Mouse (Mus musculus): ENCODE measurements around the gene Tmsb15l. TPM values are rescaled to one million over a fixed set of nuclear protein-coding genes. Genes with fewer than 3 reads are reported as not detected.

Gene Tmsb15l
- total and polyA plus RNA-seq, 3 experiments, result not detected

DNA sequence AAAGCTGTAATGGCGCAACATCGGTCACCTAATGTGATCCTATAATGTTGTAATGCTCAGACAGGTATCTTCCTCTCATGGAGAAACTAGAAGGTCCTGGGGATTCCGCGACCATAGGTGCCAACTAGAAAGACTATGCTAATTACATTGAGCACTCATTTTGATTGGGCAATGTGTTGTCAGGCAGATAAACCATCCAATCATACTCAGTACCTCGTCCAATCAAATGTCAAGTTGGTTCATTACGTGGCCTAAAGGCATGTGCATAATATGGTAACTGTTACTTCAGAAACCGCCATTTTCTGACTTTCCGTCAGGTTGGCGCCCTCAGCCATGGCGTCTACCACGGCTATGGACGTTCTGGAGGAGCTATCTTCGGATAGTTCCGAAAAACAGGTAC lies 49.6 kb downstream of the Tmsb15l start, which contains the start of gene H2bfm:
TSS of gene H2bfm (plus strand) at position 295 of the 400 bp plus-strand sequence.
- Histone ChIP-seq H3K27ac (ENCODE audit: control insufficient read depth, low read depth, low read length) (no peak within 1 kb of the TSS), H3K27me3 (ENCODE audit: control insufficient read depth in 1 of 2, insufficient read depth in 2 of 2, low read length in 2 of 2) (no peaks in the 10 kb centered on the region), H3K4me1 (ENCODE audit: control insufficient read depth in 1 of 2, insufficient read depth in 2 of 2, low read length in 2 of 2) (no peaks in the 10 kb centered on the region), H3K4me3 (ENCODE audit: control insufficient read depth in 1 of 2, insufficient read depth in 1 of 2, low read depth in 2 of 2, low read length in 2 of 2) (no peak within 1 kb of the TSS), H3K79me2 (ENCODE audit: control insufficient read depth, insufficient read depth, low read length, poor library complexity) (no peaks in the 10 kb centered on the region), H3K9ac (ENCODE audit: control insufficient read depth, low read depth, low read length, poor library complexity, severe bottlenecking) (no peak within 1 kb of the TSS), H3K36me3 (ENCODE audit: control insufficient read depth in 1 of 2, insufficient read depth in 2 of 2, low read length in 2 of 2) (no peaks in the 10 kb centered on the region), H3K9me3 (replicated peaks; ENCODE audit: insufficient read depth, low read length) (no peaks in the 10 kb centered on the region)
- DNase-seq (ENCODE audit: low read depth, low spot score), result no peak
- no peak for TF ChIP-seq MAFK (IDR thresholded peaks at IDR 0.05; ENCODE audit: borderline replicate concordance, low read depth, low read length)
- TF ChIP-seq EP300 (IDR thresholded peaks at IDR 0.05; ENCODE audit: low read depth in 1 of 2, low read length in 2 of 2), result no peak
- no peak for TF ChIP-seq MAZ (IDR thresholded peaks at IDR 0.05; ENCODE audit: low read depth, low read length)
- TF ChIP-seq MEF2A (IDR thresholded peaks at IDR 0.05; ENCODE audit: extremely low read depth, insufficient replicate concordance, low read depth, low read length, poor library complexity, severe bottlenecking), result no peak
- no peak for TF ChIP-seq USF2 (IDR thresholded peaks at IDR 0.05; ENCODE audit: borderline replicate concordance in 1 of 2, insufficient read depth in 1 of 2, low read depth in 1 of 2, low read length in 2 of 2)

- Histone ChIP-seq H3K27me3 (ENCODE audit: control insufficient read depth in 1 of 2, insufficient read depth in 2 of 2, low read length in 2 of 2) (no peaks in the 10 kb centered on the region), H3K9ac (ENCODE audit: control insufficient read depth, low read depth, low read length, poor library complexity, severe bottlenecking) (no peak overlapping the region), H3K9me3 (replicated peaks; ENCODE audit: insufficient read depth, low read length) (no peaks in the 10 kb centered on the region), H3K4me1 (ENCODE audit: control insufficient read depth in 1 of 2, insufficient read depth in 2 of 2, low read length in 2 of 2) (no peaks in the 10 kb centered on the region), H3K27ac (ENCODE audit: control insufficient read depth, low read depth, low read length) (no peak overlapping the region), H3K79me2 (ENCODE audit: control insufficient read depth, insufficient read depth, low read length, poor library complexity) (no peaks in the 10 kb centered on the region), H3K4me3 (ENCODE audit: control insufficient read depth in 1 of 2, insufficient read depth in 1 of 2, low read depth in 2 of 2, low read length in 2 of 2) (no peak overlapping the region), H3K36me3 (ENCODE audit: control insufficient read depth in 1 of 2, insufficient read depth in 2 of 2, low read length in 2 of 2) (no peaks in the 10 kb centered on the region)
- TF ChIP-seq RCOR1 (IDR thresholded peaks at IDR 0.05; ENCODE audit: low read depth, low read length) (no peak), ZKSCAN1 (IDR thresholded peaks at IDR 0.05; ENCODE audit: low read depth, low read length) (no peak), ETS1 (IDR thresholded peaks at IDR 0.05; ENCODE audit: low read depth, low read length) (no peak), JUND (IDR thresholded peaks at IDR 0.05; ENCODE audit: low read depth, low read length) (no peak), POLR2AphosphoS5 (IDR thresholded peaks at IDR 0.05; ENCODE audit: borderline replicate concordance, low read depth, low read length) (no peak), MAX (IDR thresholded peaks at IDR 0.05; ENCODE audit: low read length) (no peak), ZC3H11A (IDR thresholded peaks at IDR 0.05; ENCODE audit: low read depth, low read length) (no peak), MAZ (IDR thresholded peaks at IDR 0.05; ENCODE audit: low read depth, low read length) (no peak)
- no peak for DNase-seq (ENCODE audit: low read depth, low spot score)
These were observed 50.8 kb downstream of the Tmsb15l start for GRCm38 (mm10) chrX:136925863-136926262.

Other genes starting within 250 kb of the Tmsb15l start
- 617 and 648 TPM in 2 replicates for gene Morf4l2, start 233.2 kb downstream of the Tmsb15l start, total RNA-seq (2012; rRNA removed)
- gene Morf4l2, start 233.2 kb downstream of the Tmsb15l start, polyA plus RNA-seq (2012; ENCODE audit: insufficient read depth in 1 of 2, insufficient read length in 2 of 2, low read depth in 1 of 2, low replicate concordance in 2 of 2, missing spikeins in 1 of 2), result 100 to 1,000 TPM in 1 of 2 experiments, not detected in 1; 921 TPM
- gene Glra4, start 196.7 kb downstream of the Tmsb15l start, total RNA-seq (2012; rRNA removed), result not detected in 2 replicates
- under 1 TPM in 1 of 2 experiments, not detected in 1; 0.13 TPM for gene Glra4, start 196.7 kb downstream of the Tmsb15l start, polyA plus RNA-seq (2012; ENCODE audit: insufficient read depth in 1 of 2, insufficient read length in 2 of 2, low read depth in 1 of 2, low replicate concordance in 2 of 2, missing spikeins in 1 of 2)
- gene Plp1, start 154.2 kb downstream of the Tmsb15l start, total RNA-seq (2012; rRNA removed), result 1.0 and 1.2 TPM in 2 replicates
- 10 to 100 TPM in 1 of 2 experiments, 1 to 10 TPM in 1; 2.5 to 30.8 TPM for gene Plp1, start 154.2 kb downstream of the Tmsb15l start, polyA plus RNA-seq (2012; ENCODE audit: insufficient read depth in 1 of 2, insufficient read length in 2 of 2, low read depth in 1 of 2, low replicate concordance in 2 of 2, missing spikeins in 1 of 2)
- not detected in 2 replicates for gene Rab9b, start 108.1 kb downstream of the Tmsb15l start, total RNA-seq (2012; rRNA removed)
- gene Rab9b, start 108.1 kb downstream of the Tmsb15l start, polyA plus RNA-seq (2012; ENCODE audit: insufficient read depth in 1 of 2, insufficient read length in 2 of 2, low read depth in 1 of 2, low replicate concordance in 2 of 2, missing spikeins in 1 of 2), result not detected
- gene H2bfm, start 49.5 kb downstream of the Tmsb15l start, total RNA-seq (2012; rRNA removed), result not detected in 2 replicates
- gene H2bfm, start 49.5 kb downstream of the Tmsb15l start, polyA plus RNA-seq (2012; ENCODE audit: insufficient read depth in 1 of 2, insufficient read length in 2 of 2, low read depth in 1 of 2, low replicate concordance in 2 of 2, missing spikeins in 1 of 2), result not detected
- gene Tmsb15b2, start 1.4 kb downstream of the Tmsb15l start, total RNA-seq (2012; rRNA removed), result not detected in 2 replicates
- gene Tmsb15b2, start 1.4 kb downstream of the Tmsb15l start, polyA plus RNA-seq (2012; ENCODE audit: insufficient read depth in 1 of 2, insufficient read length in 2 of 2, low read depth in 1 of 2, low replicate concordance in 2 of 2, missing spikeins in 1 of 2), result not detected
- not detected in 2 replicates for gene Tmsb15b1, start within 50 bp of the Tmsb15l start, total RNA-seq (2012; rRNA removed)
- gene Tmsb15b1, start within 50 bp of the Tmsb15l start, polyA plus RNA-seq (2012; ENCODE audit: insufficient read depth in 1 of 2, insufficient read length in 2 of 2, low read depth in 1 of 2, low replicate concordance in 2 of 2, missing spikeins in 1 of 2), result not detected
- gene Zcchc18, start 16.3 kb upstream of the Tmsb15l start, total RNA-seq (2012; rRNA removed), result 0.04 TPM in 1 of 2 replicates, not detected in the other
- gene Zcchc18, start 16.3 kb upstream of the Tmsb15l start, polyA plus RNA-seq (2012; ENCODE audit: insufficient read depth in 1 of 2, insufficient read length in 2 of 2, low read depth in 1 of 2, low replicate concordance in 2 of 2, missing spikeins in 1 of 2), result under 1 TPM in 1 of 2 experiments, not detected in 1; 0.61 TPM
- gene Slc25a53, start 61.4 kb upstream of the Tmsb15l start, total RNA-seq (2012; rRNA removed), result 4.2 and 5.1 TPM in 2 replicates
- 1 to 10 TPM in 1 of 2 experiments, not detected in 1; 8.6 TPM for gene Slc25a53, start 61.4 kb upstream of the Tmsb15l start, polyA plus RNA-seq (2012; ENCODE audit: insufficient read depth in 1 of 2, insufficient read length in 2 of 2, low read depth in 1 of 2, low replicate concordance in 2 of 2, missing spikeins in 1 of 2)
- 8.4 and 10.4 TPM in 2 replicates for gene Fam199x, start 72.7 kb upstream of the Tmsb15l start, total RNA-seq (2012; rRNA removed)
- 1 to 10 TPM in 1 of 2 experiments, not detected in 1; 5.9 TPM for gene Fam199x, start 72.7 kb upstream of the Tmsb15l start, polyA plus RNA-seq (2012; ENCODE audit: insufficient read depth in 1 of 2, insufficient read length in 2 of 2, low read depth in 1 of 2, low replicate concordance in 2 of 2, missing spikeins in 1 of 2)
- not detected in 2 replicates for gene Esx1, start 145.2 kb upstream of the Tmsb15l start, total RNA-seq (2012; rRNA removed)
- gene Esx1, start 145.2 kb upstream of the Tmsb15l start, polyA plus RNA-seq (2012; ENCODE audit: insufficient read depth in 1 of 2, insufficient read length in 2 of 2, low read depth in 1 of 2, low replicate concordance in 2 of 2, missing spikeins in 1 of 2), result not detected